Mouse (Mus musculus): ENCODE data around the gene B3gnt2. TPM values are rescaled to one million over a fixed set of nuclear protein-coding genes. Genes with fewer than 3 reads are reported as not detected.

Gene B3gnt2
- polyA plus RNA-seq, 1 experiment from 2014 or later = 2.9 TPM

- no peak overlapping the region for H3K9ac ChIP-seq (ENCODE audit: low read length)
- DNase-seq (ENCODE audit: low spot score) = no peak
- no peak overlapping the region for H3K4me3 ChIP-seq (ENCODE audit: low read depth, low read length)
- H3K27me3 ChIP-seq (ENCODE audit: control insufficient read depth, insufficient read depth, low read length) = no peaks in the 10 kb centered on the region
- no peak overlapping the region for H3K4me2 ChIP-seq (ENCODE audit: low read depth, severe bottlenecking)
- WGBS = 90% methylated on average over 7 of the region's 7 CpGs
- H3K9me3 ChIP-seq (ENCODE audit: control insufficient read depth, low read length) = no peaks in the 10 kb centered on the region
- H3K4me1 ChIP-seq (ENCODE audit: control insufficient read depth, insufficient read depth, low read length) = no peaks in the 10 kb centered on the region
- ATAC-seq (ENCODE audit: insufficient number of reproducible peaks, low FRiP score, low TSS enrichment, low read depth) = no peak
- no peaks in the 10 kb centered on the region for H3K36me3 ChIP-seq (ENCODE audit: control insufficient read depth, insufficient read depth, low read length)
- H3K27ac ChIP-seq (replicated peaks; ENCODE audit: low read depth, low read length) = no peak overlapping the region
Observed at GRCm38 (mm10) chr11:22865635-22866246, 5.0 kb upstream of the B3gnt2 start.

GRCm38 (mm10) chr11:22864305-22865060 lies 3.7 kb upstream of the B3gnt2 start:
- H3K4me3 ChIP-seq (ENCODE audit: low read depth, low read length) = no peak overlapping the region
- peaks cover 4% of the 10 kb centered on the region; the same call in 1 of the 2 replicates for H3K27me3 ChIP-seq (ENCODE audit: control insufficient read depth, insufficient read depth, low read length)
- H3K36me3 ChIP-seq (ENCODE audit: control insufficient read depth, insufficient read depth, low read length) = no peaks in the 10 kb centered on the region
- ATAC-seq (ENCODE audit: insufficient number of reproducible peaks, low FRiP score, low TSS enrichment, low read depth) (no peak), DNase-seq (ENCODE audit: low spot score) (no peak)
- no peak overlapping the region for H3K27ac ChIP-seq (replicated peaks; ENCODE audit: low read depth, low read length)
- no peak overlapping the region for H3K9ac ChIP-seq (ENCODE audit: low read length)
- H3K4me2 ChIP-seq (ENCODE audit: low read depth, severe bottlenecking) = no peak overlapping the region
- H3K4me1 ChIP-seq (ENCODE audit: control insufficient read depth, insufficient read depth, low read length) = no peaks in the 10 kb centered on the region
- 57% methylated on average over 8 of the region's 8 CpGs for WGBS
- H3K9me3 ChIP-seq (ENCODE audit: control insufficient read depth, low read length) = no peaks in the 10 kb centered on the region

GRCm38 (mm10) chr11:22863581-22863980 lies 2.8 kb upstream of the B3gnt2 start:
- Histone ChIP-seq H3K9ac (ENCODE audit: low read length) (no peak overlapping the region), H3K4me3 (ENCODE audit: low read depth, low read length) (no peak overlapping the region), H3K27ac (replicated peaks; ENCODE audit: low read depth, low read length) (no peak overlapping the region), H3K4me1 (ENCODE audit: control insufficient read depth, insufficient read depth, low read length) (no peaks in the 10 kb centered on the region; the same call in 1 of the 2 replicates), H3K27me3 (ENCODE audit: control insufficient read depth, insufficient read depth, low read length) (peaks cover 11% of the 10 kb centered on the region), H3K9me3 (ENCODE audit: control insufficient read depth, low read length) (no peaks in the 10 kb centered on the region), H3K4me2 (ENCODE audit: low read depth, severe bottlenecking) (no peak overlapping the region), H3K36me3 (ENCODE audit: control insufficient read depth, insufficient read depth, low read length) (no peaks in the 10 kb centered on the region)
- ATAC-seq (ENCODE audit: insufficient number of reproducible peaks, low FRiP score, low TSS enrichment, low read depth) (no peak), DNase-seq (ENCODE audit: low spot score) (no peak)
- WGBS = 49% methylated on average over 4 of the region's 4 CpGs

- Histone ChIP-seq H3K4me2 (ENCODE audit: low read depth, severe bottlenecking) (no peak overlapping the region), H3K4me1 (ENCODE audit: control insufficient read depth, insufficient read depth, low read length) (no peaks in the 10 kb centered on the region; the same call in 1 of the 2 replicates), H3K27me3 (ENCODE audit: control insufficient read depth, insufficient read depth, low read length) (peaks cover 24% of the 10 kb centered on the region), H3K9ac (ENCODE audit: low read length) (no peak overlapping the region), H3K36me3 (ENCODE audit: control insufficient read depth, insufficient read depth, low read length) (no peaks in the 10 kb centered on the region), H3K27ac (replicated peaks; ENCODE audit: low read depth, low read length) (no peak overlapping the region), H3K4me3 (ENCODE audit: low read depth, low read length) (no peak overlapping the region), H3K9me3 (ENCODE audit: control insufficient read depth, low read length) (no peaks in the 10 kb centered on the region)
- no peak for DNase-seq (ENCODE audit: low spot score)
- WGBS = 70% methylated on average over 4 of the region's 4 CpGs
- no peak for ATAC-seq (ENCODE audit: insufficient number of reproducible peaks, low FRiP score, low TSS enrichment, low read depth)
Observed at GRCm38 (mm10) chr11:22861315-22861714, 554 bp upstream of the B3gnt2 start.

- no peaks in the 10 kb centered on the region for H3K36me3 ChIP-seq (ENCODE audit: control insufficient read depth, insufficient read depth, low read length)
- H3K4me2 ChIP-seq (ENCODE audit: low read depth, severe bottlenecking) = peak overlapping the region; percentile 92
- ATAC-seq (ENCODE audit: insufficient number of reproducible peaks, low FRiP score, low TSS enrichment, low read depth) (peak; percentile 93), DNase-seq (ENCODE audit: low spot score) (peak; percentile 89)
- peak overlapping the region; percentile 62 for H3K4me3 ChIP-seq (ENCODE audit: low read depth, low read length)
- peak overlapping the region; percentile 62 for H3K9ac ChIP-seq (ENCODE audit: low read length)
- H3K9me3 ChIP-seq (ENCODE audit: control insufficient read depth, low read length) = no peaks in the 10 kb centered on the region
- H3K27ac ChIP-seq (replicated peaks; ENCODE audit: low read depth, low read length) = no peak overlapping the region
- no peaks in the 10 kb centered on the region; the same call in 1 of the 2 replicates for H3K4me1 ChIP-seq (ENCODE audit: control insufficient read depth, insufficient read depth, low read length)
- WGBS = under 1% methylated on average over 47 of the region's 55 CpGs
- H3K27me3 ChIP-seq (ENCODE audit: control insufficient read depth, insufficient read depth, low read length) = peaks cover 24% of the 10 kb centered on the region
Observed at GRCm38 (mm10) chr11:22859633-22860334, 977 bp downstream of the B3gnt2 start.

GRCm38 (mm10) chr11:22859301-22859632 lies 1.5 kb downstream of the B3gnt2 start:
- no peaks in the 10 kb centered on the region for H3K9me3 ChIP-seq (ENCODE audit: control insufficient read depth, low read length)
- peak overlapping the region; percentile 92 for H3K4me2 ChIP-seq (ENCODE audit: low read depth, severe bottlenecking)
- no peak overlapping the region for H3K27ac ChIP-seq (replicated peaks; ENCODE audit: low read depth, low read length)
- peak; percentile 75 for ATAC-seq (ENCODE audit: insufficient number of reproducible peaks, low FRiP score, low TSS enrichment, low read depth)
- H3K4me1 ChIP-seq (ENCODE audit: control insufficient read depth, insufficient read depth, low read length) = no peaks in the 10 kb centered on the region; the same call in 1 of the 2 replicates
- peak overlapping the region; percentile 62 for H3K4me3 ChIP-seq (ENCODE audit: low read depth, low read length)
- H3K36me3 ChIP-seq (ENCODE audit: control insufficient read depth, insufficient read depth, low read length) = no peaks in the 10 kb centered on the region
- DNase-seq (ENCODE audit: low spot score) = no peak
- WGBS = under 1% methylated on average over 32 of the region's 41 CpGs
- peak overlapping the region; percentile 62 for H3K9ac ChIP-seq (ENCODE audit: low read length)
- H3K27me3 ChIP-seq (ENCODE audit: control insufficient read depth, insufficient read depth, low read length) = peaks cover 24% of the 10 kb centered on the region

- DNase-seq (ENCODE audit: low spot score) (peak; percentile 55), ATAC-seq (ENCODE audit: insufficient number of reproducible peaks, low FRiP score, low TSS enrichment, low read depth) (no peak)
Observed at GRCm38 (mm10) chr11:22858441-22859300, 2.1 kb downstream of the B3gnt2 start.

More at GRCm38 (mm10) chr11:22858441-22859300, 2.1 kb downstream of the B3gnt2 start:
- H3K36me3 ChIP-seq (ENCODE audit: control insufficient read depth, insufficient read depth, low read length) = no peaks in the 10 kb centered on the region
- peak overlapping the region; percentile 62 for H3K9ac ChIP-seq (ENCODE audit: low read length)
- no peaks in the 10 kb centered on the region for H3K9me3 ChIP-seq (ENCODE audit: control insufficient read depth, low read length)
- H3K4me2 ChIP-seq (ENCODE audit: low read depth, severe bottlenecking) = peak overlapping the region; percentile 92
- 1% methylated on average over 50 of the region's 50 CpGs for WGBS
- H3K4me3 ChIP-seq (ENCODE audit: low read depth, low read length) = peak overlapping the region; percentile 62
- peaks cover 24% of the 10 kb centered on the region for H3K27me3 ChIP-seq (ENCODE audit: control insufficient read depth, insufficient read depth, low read length)
- no peaks in the 10 kb centered on the region; the same call in 1 of the 2 replicates for H3K4me1 ChIP-seq (ENCODE audit: control insufficient read depth, insufficient read depth, low read length)
- H3K27ac ChIP-seq (replicated peaks; ENCODE audit: low read depth, low read length) = no peak overlapping the region
